Mouse (Mus musculus) heart, embryonic 13.5 days (tissue): ENCODE results near the gene Donson. TPM values are rescaled to one million over a fixed set of nuclear protein-coding genes. Genes with fewer than 3 reads are reported as not detected.
A peak's percentile ranks its signal among the peaks of the same experiment; 100 is the strongest.

Source experiments
- ATAC-seq: fragments of 200-750 bp; cut with Nextera tagmentation; 2 replicates; pipeline ENCODE4 v1.8.0; 2017; ENCODE audit warnings: moderate TSS enrichment; ENCODE audit not compliant: insufficient number of reproducible peaks, low FRiP score, low TSS enrichment; ENCODE audit errors: extremely low read depth
- H3K27ac ChIP-seq: fragments of 300-500 bp; sonication (generic); replicated peaks from 2 replicates; pipeline ENCODE4 v1.5.1; 2015; ENCODE audit warnings: moderate library complexity, mild to moderate bottlenecking, inconsistent platforms
- H3K27me3 ChIP-seq: fragments of 300-500 bp; sonication (generic); replicated peaks from 2 replicates; pipeline ENCODE4 v1.6.1; 2015; ENCODE audit warnings: mild to moderate bottlenecking, inconsistent platforms
- H3K36me3 ChIP-seq: fragments of 300-500 bp; sonication (generic); 2 replicates; pipeline ENCODE4 v1.6.1; 2015; ENCODE audit warnings: mild to moderate bottlenecking, inconsistent platforms
- H3K4me1 ChIP-seq: fragments of 300-500 bp; sonication (generic); 2 replicates; pipeline ENCODE4 v1.6.1; 2015; ENCODE audit warnings: inconsistent platforms
- H3K4me2 ChIP-seq: fragments of 300-500 bp; sonication (generic); 2 replicates; pipeline ENCODE4 v1.6.1; 2015; ENCODE audit warnings: inconsistent platforms, mild to moderate bottlenecking, moderate library complexity
- H3K4me3 ChIP-seq: fragments of 300-500 bp; sonication (generic); 2 replicates; pipeline ENCODE4 v1.5.1; 2015; ENCODE audit warnings: moderate library complexity, mild to moderate bottlenecking, inconsistent platforms
- H3K9ac ChIP-seq: fragments of 300-500 bp; sonication (generic); 2 replicates; pipeline ENCODE4 v1.6.1; 2015; ENCODE audit warnings: inconsistent platforms, mild to moderate bottlenecking, moderate library complexity
- H3K9me3 ChIP-seq: fragments of 300-500 bp; sonication (generic); 2 replicates; pipeline ENCODE4 v1.6.1; 2016; ENCODE audit warnings: inconsistent platforms
- WGBS: fragments of 180-500 bp; shearing (Covaris S2); methylation state at CpG from one replicate; pipeline ENCODE4 v1.1.7; 2015; ENCODE audit warnings: mixed read lengths; 5-methylcytosine and 5-hydroxymethylcytosine counted together
- polyA plus RNA-seq: library from polyadenylated mRNA; unstranded; fragments of >200 nt; fragmentation: Nextera tagmentation; extraction: Ambion mirVana; gene quantifications from 2 replicates; pipeline ENCODE4 v1.2.1, GENCODE M21; 2015

The Donson gene
- polyA plus RNA-seq, result 13.9 and 15.0 TPM in 2 replicates

DNA sequence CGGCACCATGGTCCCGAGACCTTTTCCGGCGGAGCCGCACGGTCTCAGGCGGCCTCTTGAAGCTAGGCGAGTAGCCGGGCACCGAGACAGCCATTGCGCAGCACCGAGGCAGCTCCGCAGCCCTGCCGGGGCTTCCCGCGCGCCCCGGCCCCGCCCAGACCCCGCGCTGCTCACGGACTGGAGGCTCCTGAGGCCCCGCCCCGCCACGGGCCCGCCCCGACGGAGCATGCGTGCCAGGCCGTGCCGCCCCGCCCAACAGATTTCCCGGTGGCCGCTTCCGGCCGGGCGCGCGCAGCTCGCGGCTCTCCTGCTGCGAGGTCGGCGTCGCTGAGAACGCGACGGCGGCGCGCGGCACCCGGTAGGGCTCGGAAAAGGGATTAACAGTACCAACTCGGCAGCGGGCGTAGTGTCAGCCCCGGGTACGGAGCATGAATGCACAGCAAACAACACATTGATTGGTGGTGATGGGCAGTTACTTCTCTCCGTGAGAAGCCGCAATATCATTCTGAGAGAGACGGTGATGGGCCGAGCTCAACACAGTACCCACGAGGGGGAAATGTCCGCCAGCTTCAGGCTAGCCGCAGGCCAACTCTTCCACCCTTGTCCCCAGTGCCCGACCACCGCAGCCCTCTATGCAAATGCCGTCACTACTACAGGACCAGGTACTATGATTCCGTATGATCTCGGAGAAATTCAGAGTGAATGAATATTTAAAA is at the start of gene Donson:
Gene Donson, minus strand, starts transcription at position 152 of the 716 bp plus-strand sequence.
- Histone ChIP-seq H3K4me2 (peak within 1 kb of the TSS; percentile 91), H3K27ac (peak within 1 kb of the TSS; percentile 89), H3K9me3 (no peaks in the 10 kb centered on the region), H3K9ac (peak within 1 kb of the TSS; percentile 95), H3K36me3 (peaks cover 29% of the 10 kb centered on the region), H3K27me3 (no peaks in the 10 kb centered on the region), H3K4me3 (peak within 1 kb of the TSS; percentile 94), H3K4me1 (peaks cover 23% of the 10 kb centered on the region)
- under 1% methylated on average over 70 of the region's 71 CpGs for WGBS
- ATAC-seq, result peak; percentile 97

DNA sequence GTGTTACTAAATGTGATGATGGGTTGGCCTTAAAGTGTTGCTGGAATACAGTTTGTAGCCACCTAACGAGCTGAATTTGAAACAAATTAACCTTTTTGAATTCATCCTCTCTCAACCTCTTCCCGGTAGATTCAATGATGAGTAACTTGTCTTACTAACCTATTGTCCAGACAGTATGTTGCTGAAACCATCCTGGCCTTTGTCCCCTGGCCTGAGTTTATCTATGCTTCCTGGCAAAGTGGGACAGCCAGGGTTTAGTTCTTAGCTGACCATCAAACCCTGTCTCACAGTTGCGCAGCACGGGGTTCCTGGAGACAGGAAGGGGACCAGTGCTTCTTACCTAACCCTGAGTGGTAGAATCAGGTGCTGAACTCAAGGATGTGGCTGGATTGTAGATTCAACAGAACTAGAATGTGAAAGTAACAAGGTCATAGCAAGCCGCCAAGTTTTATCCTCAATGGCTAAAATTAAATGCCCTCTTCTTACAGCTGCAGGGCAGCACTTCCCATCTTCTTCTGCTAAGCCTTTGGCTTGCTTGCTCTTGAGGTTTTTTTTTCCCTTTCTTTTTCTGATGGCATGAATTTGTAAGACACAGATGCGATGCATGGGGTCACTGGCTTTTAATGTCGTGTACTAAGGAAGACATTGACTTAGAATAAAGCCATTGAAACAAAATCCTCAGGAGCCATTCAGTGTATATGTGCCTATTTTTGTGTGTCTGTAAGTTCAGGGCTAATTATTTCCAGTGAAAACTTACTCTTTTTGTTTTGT is 47.7 kb upstream of the Donson start:
- Histone ChIP-seq H3K9ac (no peak overlapping the region), H3K9me3 (no peaks in the 10 kb centered on the region), H3K4me1 (peaks cover 72% of the 10 kb centered on the region), H3K4me3 (no peak overlapping the region), H3K27ac (no peak overlapping the region), H3K27me3 (no peaks in the 10 kb centered on the region), H3K4me2 (no peak overlapping the region), H3K36me3 (no peaks in the 10 kb centered on the region)
- ATAC-seq, result no peak
- WGBS, result 73% methylated on average over 7 of the region's 7 CpGs

DNA sequence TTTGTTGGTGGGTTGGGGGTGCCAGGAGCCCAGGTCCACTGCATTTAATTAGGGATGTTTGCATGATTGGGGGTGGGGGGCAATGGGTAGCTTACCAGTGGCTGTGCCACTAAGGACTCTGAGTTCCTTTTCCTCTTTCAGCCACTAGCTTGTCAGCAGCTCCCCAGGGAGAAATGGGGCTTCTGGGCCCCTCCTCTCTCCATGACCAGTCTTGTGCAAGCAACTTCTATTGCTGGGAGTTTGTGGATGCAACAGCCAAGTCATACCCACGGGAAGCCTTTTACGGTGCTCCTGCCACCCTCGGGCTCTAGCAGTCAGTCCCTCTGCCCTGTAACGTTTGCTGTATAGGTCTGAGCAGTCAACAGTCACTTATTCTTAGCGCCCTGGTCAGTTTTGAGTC is 46.2 kb upstream of the Donson start:
- Histone ChIP-seq H3K36me3 (no peaks in the 10 kb centered on the region), H3K4me2 (no peak overlapping the region), H3K27ac (no peak overlapping the region), H3K4me1 (peaks cover 61% of the 10 kb centered on the region), H3K9ac (no peak overlapping the region), H3K27me3 (no peaks in the 10 kb centered on the region), H3K9me3 (no peaks in the 10 kb centered on the region), H3K4me3 (no peak overlapping the region)
- 69% methylated on average over 5 of the region's 5 CpGs for WGBS
- ATAC-seq, result no peak

DNA sequence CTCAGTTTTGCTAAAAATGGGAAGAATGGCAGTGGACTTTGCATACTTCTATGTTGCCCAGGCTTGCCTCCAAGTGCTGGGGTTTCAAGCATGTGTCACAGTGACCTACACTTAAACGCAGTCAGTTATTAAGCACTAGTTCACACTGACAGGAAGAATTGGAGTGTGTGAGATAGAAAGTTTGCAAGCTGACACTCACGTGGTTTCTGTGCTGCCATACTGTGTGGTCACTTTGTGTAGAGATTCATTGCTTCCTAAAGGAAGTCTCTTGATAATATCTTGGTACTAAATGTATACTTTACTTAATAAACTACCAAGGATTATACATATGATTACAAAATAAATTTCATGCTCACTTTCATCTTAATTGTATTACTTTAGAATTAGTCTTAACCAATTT is 44.2 kb upstream of the Donson start:
- ATAC-seq, result no peak
- Histone ChIP-seq H3K4me3 (no peak overlapping the region), H3K9me3 (no peaks in the 10 kb centered on the region), H3K4me2 (no peak overlapping the region), H3K27ac (no peak overlapping the region), H3K4me1 (peaks cover 55% of the 10 kb centered on the region), H3K36me3 (no peaks in the 10 kb centered on the region), H3K9ac (no peak overlapping the region), H3K27me3 (no peaks in the 10 kb centered on the region)
- 45% methylated on average over 2 of the region's 2 CpGs for WGBS

DNA sequence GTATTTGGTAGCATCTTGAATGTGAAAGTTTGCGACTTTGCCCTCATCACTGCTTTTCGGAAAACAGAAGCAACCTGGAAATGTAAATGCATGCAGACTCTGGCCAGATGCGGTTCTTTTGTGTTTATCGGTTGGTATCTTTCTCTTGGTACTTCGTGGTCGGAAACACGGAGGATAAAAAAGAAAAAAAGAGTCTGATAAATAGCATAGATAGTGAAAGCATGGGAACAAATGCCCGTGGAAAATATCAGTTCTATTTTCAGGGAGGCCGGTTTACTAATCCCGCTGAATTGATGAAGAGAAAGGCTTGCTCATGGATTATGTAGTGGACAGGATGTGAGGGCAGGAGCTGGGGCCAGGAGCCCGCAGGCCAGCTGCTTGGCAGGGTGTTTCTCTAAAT is 41.9 kb upstream of the Donson start:
- no peak for ATAC-seq
- Histone ChIP-seq H3K4me1 (peaks cover 43% of the 10 kb centered on the region), H3K9ac (peak overlapping the region; percentile 98), H3K4me3 (peak overlapping the region; percentile 92), H3K4me2 (peak overlapping the region; percentile 86), H3K9me3 (no peaks in the 10 kb centered on the region), H3K27ac (peak overlapping the region; percentile 95), H3K36me3 (0 out of 2 replicates have a peak, but pooled peaks cover 5% of the 10 kb centered on the region), H3K27me3 (no peaks in the 10 kb centered on the region)
- 1% methylated on average over 11 of the region's 11 CpGs for WGBS

DNA sequence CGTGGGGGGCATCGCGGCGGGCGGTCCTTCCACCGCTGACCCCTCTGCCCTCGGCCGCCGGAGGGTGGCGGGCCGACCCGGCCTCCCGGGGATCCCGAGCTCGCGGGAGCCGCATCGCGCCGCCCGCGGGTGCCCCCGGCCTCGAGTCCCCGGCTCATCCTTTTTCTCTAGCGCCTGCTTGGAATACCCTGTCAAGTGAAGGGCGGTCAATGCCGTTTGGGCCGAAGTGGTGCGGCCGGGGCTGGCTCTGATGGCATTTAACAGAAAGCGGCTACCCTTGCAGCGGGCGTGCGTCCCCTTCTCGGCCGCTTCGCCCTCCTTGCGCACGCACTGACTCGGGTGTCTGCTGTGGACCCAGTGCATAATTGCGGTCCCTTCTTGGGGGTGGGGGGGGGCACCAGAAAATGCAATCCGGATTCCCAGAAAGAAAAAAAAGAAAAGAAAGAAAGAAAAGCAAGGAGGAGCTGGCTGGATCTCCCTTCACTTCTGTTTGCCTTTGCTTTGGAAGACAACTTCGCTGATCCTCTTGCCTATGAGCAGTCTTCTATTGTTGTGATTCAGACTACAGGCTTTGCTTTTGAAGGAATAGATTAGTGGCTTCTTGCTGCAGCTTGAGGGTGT is 41.4 kb upstream of the Donson start:
- under 1% methylated on average over 43 of the region's 44 CpGs for WGBS
- ATAC-seq, result peak; percentile 1; the same call in 1 of the 2 replicates
- Histone ChIP-seq H3K9me3 (no peaks in the 10 kb centered on the region), H3K36me3 (peaks cover 8% of the 10 kb centered on the region), H3K27ac (peak overlapping the region; percentile 95), H3K4me2 (peak overlapping the region; percentile 86), H3K4me1 (peaks cover 38% of the 10 kb centered on the region), H3K27me3 (no peaks in the 10 kb centered on the region), H3K4me3 (peak overlapping the region; percentile 92), H3K9ac (peak overlapping the region; percentile 98)

DNA sequence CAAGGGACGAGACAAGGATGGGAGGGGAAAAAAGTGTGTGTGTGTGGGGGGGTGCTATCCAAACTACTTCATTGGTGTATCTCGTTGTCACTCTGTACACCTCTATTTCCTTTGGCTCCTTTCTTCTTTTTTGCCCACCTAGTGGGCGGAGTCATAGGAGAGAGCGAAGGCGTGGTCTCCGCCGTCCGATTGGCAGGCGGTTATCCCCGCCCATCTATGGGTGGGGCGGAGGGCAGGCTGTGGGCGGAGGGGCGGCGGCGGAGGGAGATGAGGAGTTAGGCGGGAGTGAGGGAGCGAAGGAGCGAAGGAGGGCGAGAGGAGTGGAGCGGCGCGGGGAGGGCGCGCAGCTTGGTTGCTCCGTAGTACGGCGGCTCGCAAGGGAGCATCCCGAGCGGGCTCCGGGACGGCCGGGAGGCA is 40.5 kb upstream of the Donson start, which contains the start of gene Itsn1:
Gene Itsn1, plus strand, starts transcription at position 216 of the 417 bp plus-strand sequence.
- Histone ChIP-seq H3K9me3 (no peaks in the 10 kb centered on the region), H3K9ac (peak within 1 kb of the TSS; percentile 98), H3K27me3 (no peaks in the 10 kb centered on the region), H3K27ac (peak within 1 kb of the TSS; percentile 95), H3K36me3 (peaks cover 16% of the 10 kb centered on the region), H3K4me1 (peaks cover 29% of the 10 kb centered on the region), H3K4me3 (peak within 1 kb of the TSS; percentile 92), H3K4me2 (peak within 1 kb of the TSS; percentile 86)
- peak; percentile 87 for ATAC-seq
- WGBS, result 1% methylated on average over 30 of the region's 33 CpGs

DNA sequence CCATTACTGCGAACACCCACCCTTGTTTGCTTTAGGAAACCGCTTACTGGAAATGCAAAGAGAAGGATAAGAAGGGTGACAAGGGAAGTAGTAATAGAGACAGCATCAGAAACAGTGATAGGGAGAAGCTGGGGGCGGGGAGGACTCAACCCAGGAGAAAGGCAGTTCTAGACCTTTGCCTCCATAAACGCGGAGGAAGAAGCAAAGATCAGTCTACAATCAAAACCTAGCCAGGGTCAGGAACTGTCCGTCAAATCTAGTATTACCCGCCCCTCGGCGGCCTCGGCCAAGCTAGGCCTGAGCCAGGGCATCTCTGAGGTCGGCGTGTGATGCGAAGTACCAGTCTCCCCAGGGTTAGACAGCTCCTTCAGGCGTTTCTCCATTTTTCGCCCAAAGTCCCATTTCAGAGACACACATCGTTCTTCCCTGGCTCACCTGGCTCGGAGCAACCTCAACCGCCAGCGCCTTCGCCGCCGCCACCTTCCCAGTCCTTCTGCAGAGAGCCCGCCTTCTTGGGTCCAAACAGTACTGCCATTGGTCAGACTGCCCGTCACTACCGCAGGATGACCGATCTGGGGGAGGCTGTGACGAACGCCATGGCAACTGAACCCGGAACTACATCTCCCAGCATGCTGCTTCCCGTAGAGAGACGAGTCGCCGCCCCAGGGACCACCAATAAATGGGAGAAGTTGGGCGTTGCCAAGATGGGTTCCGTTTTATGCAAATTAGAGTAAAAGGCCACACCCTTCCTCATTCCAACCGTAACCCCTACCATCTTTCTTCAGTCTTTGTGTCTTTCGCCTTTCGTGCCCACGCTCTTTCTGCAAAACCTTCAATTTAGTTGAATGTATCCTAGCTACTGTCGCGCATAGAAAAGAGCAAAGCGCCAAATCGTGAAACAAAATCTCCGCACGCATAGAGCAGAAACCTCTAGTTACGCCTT is 39.8 kb upstream of the Donson start, which contains the start of gene Cryzl1:
Gene Cryzl1, minus strand, starts transcription at position 853 of the 943 bp plus-strand sequence.
- peaks cover 17% of the 10 kb centered on the region for H3K36me3 ChIP-seq
- WGBS, result under 1% methylated on average over 46 of the region's 46 CpGs
- H3K4me1 ChIP-seq, result peaks cover 28% of the 10 kb centered on the region

DNA sequence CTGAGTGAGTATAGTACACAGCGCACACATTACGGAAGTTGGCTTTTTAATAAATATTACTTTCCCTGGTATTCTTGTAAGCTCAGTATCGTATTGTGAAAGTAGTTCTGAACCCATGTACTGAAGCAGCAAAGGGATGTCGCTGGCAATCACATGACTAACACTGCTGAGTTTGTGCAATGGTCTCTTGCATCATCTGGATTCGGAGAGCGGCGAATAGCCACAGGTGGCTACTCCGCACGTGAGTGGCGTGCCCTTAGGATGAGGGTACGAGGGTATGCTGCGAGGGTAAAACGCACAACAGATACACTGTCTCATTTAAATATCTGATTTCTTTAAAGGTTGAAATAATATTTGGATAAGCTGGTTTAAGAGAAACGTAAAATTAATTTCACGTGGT is 38.9 kb upstream of the Donson start:
- Histone ChIP-seq H3K9me3 (no peaks in the 10 kb centered on the region), H3K4me3 (peak overlapping the region; percentile 92), H3K4me2 (peak overlapping the region; percentile 84), H3K9ac (peak overlapping the region; percentile 86), H3K4me1 (peaks cover 28% of the 10 kb centered on the region), H3K36me3 (peaks cover 20% of the 10 kb centered on the region), H3K27ac (peak overlapping the region; percentile 82), H3K27me3 (no peaks in the 10 kb centered on the region)
- WGBS, result 88% methylated on average over 15 of the region's 15 CpGs
- ATAC-seq, result no peak

More for the DNA sequence above, 39.8 kb upstream of the Donson start, which contains the start of gene Cryzl1:
- H3K27ac ChIP-seq, result peak within 1 kb of the TSS; percentile 95
- H3K4me2 ChIP-seq, result peak within 1 kb of the TSS; percentile 86
- no peaks in the 10 kb centered on the region for H3K27me3 ChIP-seq
- peak within 1 kb of the TSS; percentile 92 for H3K4me3 ChIP-seq
- no peaks in the 10 kb centered on the region for H3K9me3 ChIP-seq
- H3K9ac ChIP-seq, result peak within 1 kb of the TSS; percentile 98
- ATAC-seq, result peak; percentile 90

DNA sequence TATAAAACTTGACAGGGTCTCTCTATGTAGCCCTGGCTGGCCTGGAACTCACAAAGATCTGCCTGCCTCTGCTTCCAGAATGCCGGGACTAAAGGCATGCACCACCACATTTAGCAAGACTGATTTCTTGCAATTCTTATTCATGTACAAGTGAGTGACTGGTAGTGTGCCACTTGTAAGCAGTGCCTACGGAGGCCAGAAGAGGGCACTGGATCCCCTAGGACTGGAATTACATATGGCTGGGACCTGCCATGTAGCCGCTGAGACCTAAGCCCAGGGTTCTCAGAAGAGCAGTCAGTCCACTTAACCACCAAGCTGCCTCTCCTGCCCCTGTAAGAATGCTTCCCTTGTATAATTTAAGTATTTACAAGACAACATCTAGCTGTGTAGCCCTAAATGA is 35.7 kb upstream of the Donson start:
- no peaks in the 10 kb centered on the region for H3K27me3 ChIP-seq
- ATAC-seq, result no peak
- H3K9me3 ChIP-seq, result no peaks in the 10 kb centered on the region
- peaks cover 19% of the 10 kb centered on the region for H3K4me1 ChIP-seq
- no peak overlapping the region for H3K4me2 ChIP-seq
- H3K27ac ChIP-seq, result no peak overlapping the region
- no peak overlapping the region for H3K4me3 ChIP-seq
- H3K9ac ChIP-seq, result no peak overlapping the region
- 42% methylated on average over 3 of the region's 3 CpGs for WGBS
- H3K36me3 ChIP-seq, result peaks cover 31% of the 10 kb centered on the region
